Mouse (Mus musculus): Measurements from ENCODE around the gene Clic4.

DNA sequence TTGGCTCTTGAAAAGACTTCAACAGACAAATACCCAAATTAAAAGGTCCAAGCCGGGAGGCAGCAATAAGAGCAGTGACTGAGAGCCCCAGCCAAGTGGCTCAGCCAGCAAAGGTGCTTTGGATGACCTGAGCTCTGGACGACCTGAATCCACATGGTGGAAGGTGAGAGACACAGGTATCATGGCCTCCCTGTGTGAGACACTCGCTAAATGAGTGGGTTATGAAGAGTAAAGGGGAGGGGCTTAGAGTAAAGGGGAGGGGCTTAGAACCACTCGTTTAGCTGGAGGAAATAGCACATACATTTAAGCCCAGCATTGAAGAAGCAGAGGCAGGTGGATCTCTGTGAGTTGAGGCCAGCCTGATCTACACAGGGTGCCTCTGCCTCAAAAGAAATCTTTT lies 10.8 kb upstream of the Clic4 start:
- TF ChIP-seq CTCF (IDR thresholded peaks at IDR 0.05) (no peak), POLR2A (IDR thresholded peaks at IDR 0.05; ENCODE audit: insufficient read depth, low read depth, low read length) (no peak), EP300 (IDR thresholded peaks at IDR 0.05; ENCODE audit: insufficient read depth, low read depth, low read length) (no peak)
